Mouse (Mus musculus) liver, embryonic 13.5 days (tissue): ENCODE results near the gene Bysl. TPM values are rescaled to one million over a fixed set of nuclear protein-coding genes. Genes with fewer than 3 reads are reported as not detected.
"Not testable (repeated sequence)": the region's sequence is repeated elsewhere in the genome, so short reads cannot be mapped to it uniquely, and the experiment has no call there.

Source experiments
- ATAC-seq: fragments of 200-750 bp; cut with Nextera tagmentation; 2 replicates; pipeline ENCODE4 v1.8.0; 2017; ENCODE audit warnings: low read depth, mild to moderate bottlenecking, moderate number of reproducible peaks, moderate library complexity
- DNase-seq: peaks from one replicate; pipeline ENCODE4 v3.0.0; 2022
- H3K27ac ChIP-seq: fragments of 300-500 bp; sonication (generic); 2 replicates; pipeline ENCODE4 v1.5.1; 2015; ENCODE audit warnings: moderate library complexity, mild to moderate bottlenecking, inconsistent platforms
- H3K27me3 ChIP-seq: fragments of 300-500 bp; sonication (generic); 2 replicates; pipeline ENCODE4 v1.6.1; 2015; ENCODE audit warnings: mild to moderate bottlenecking, inconsistent platforms
- H3K36me3 ChIP-seq: fragments of 300-500 bp; sonication (generic); 2 replicates; pipeline ENCODE4 v1.6.1; 2015; ENCODE audit warnings: mild to moderate bottlenecking, inconsistent platforms
- H3K4me1 ChIP-seq: fragments of 300-500 bp; sonication (generic); replicated peaks from 2 replicates; pipeline ENCODE4 v1.6.1; 2015; ENCODE audit warnings: inconsistent platforms
- H3K4me2 ChIP-seq: fragments of 300-500 bp; sonication (generic); 2 replicates; pipeline ENCODE4 v1.6.1; 2015; ENCODE audit warnings: inconsistent platforms, mild to moderate bottlenecking, moderate library complexity
- H3K4me3 ChIP-seq: fragments of 300-500 bp; sonication (generic); replicated peaks from 2 replicates; pipeline ENCODE4 v1.5.1; 2015; ENCODE audit warnings: mild to moderate bottlenecking, inconsistent platforms
- H3K9ac ChIP-seq: fragments of 300-500 bp; sonication (generic); 2 replicates; pipeline ENCODE4 v1.6.1; 2015; ENCODE audit warnings: mild to moderate bottlenecking, inconsistent platforms
- H3K9me3 ChIP-seq: fragments of 300-500 bp; sonication (generic); replicated peaks from 2 replicates; pipeline ENCODE4 v1.6.1; 2016; ENCODE audit warnings: inconsistent platforms
- WGBS: fragments of 180-500 bp; shearing (Covaris S2); methylation state at CpG from one replicate; pipeline ENCODE4 v1.1.7; 2015; ENCODE audit not compliant: insufficient replicate concordance; 5-methylcytosine and 5-hydroxymethylcytosine counted together
- polyA plus RNA-seq: library from polyadenylated mRNA; unstranded; fragments of >200 nt; fragmentation: Nextera tagmentation; extraction: Ambion mirVana; gene quantifications from 2 replicates; pipeline ENCODE4 v1.2.1, GENCODE M21; 2015

Gene Bysl
- polyA plus RNA-seq, 1 experiment from 2014 or later = 28.4 TPM

DNA sequence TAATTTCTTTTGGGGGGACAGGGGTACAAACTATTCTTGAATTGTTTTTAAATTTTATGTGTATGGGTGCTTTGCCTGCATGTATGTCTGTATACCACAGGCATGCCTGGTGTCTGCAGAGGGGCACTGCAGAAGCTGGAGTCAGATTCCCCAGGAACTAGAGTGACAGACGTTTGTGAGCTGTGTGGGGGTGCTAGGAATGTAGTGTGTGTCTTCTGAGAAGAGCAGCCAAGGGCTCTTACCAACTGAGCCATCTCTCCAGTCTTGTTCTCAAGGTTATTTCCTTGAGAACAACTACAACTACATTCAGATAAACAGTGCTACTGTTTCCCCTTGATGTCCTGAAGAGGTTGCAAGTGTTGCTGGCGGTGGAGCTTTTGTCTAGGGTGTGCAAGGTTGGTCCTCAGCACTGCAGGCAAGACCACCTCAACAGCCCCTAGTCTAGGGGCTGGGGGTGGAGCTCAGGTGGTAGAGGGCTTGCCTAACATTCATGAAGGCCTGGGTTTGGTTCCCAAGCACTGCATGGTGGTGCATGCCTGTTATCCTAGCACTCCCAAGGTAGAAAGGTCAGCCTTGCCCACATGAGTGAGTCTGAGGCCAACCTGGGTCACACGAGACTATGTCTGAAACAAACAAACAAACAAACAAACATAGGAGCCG lies 21.0 kb upstream of the Bysl start:
- ATAC-seq = no peak
- Histone ChIP-seq H3K4me2 (peak overlapping the region; percentile 33; the same call in 1 of the 2 replicates), H3K9ac (peak overlapping the region; percentile 46; the same call in 1 of the 2 replicates), H3K36me3 (peaks cover 26% of the 10 kb centered on the region), H3K27ac (no peak overlapping the region), H3K4me1 (peaks cover 58% of the 10 kb centered on the region), H3K4me3 (peak overlapping the region; percentile 14; the same call in 1 of the 2 replicates), H3K9me3 (no peaks in the 10 kb centered on the region), H3K27me3 (no peaks in the 10 kb centered on the region)
- WGBS = 71% methylated on average over 4 of the region's 4 CpGs
- no peak for DNase-seq

DNA sequence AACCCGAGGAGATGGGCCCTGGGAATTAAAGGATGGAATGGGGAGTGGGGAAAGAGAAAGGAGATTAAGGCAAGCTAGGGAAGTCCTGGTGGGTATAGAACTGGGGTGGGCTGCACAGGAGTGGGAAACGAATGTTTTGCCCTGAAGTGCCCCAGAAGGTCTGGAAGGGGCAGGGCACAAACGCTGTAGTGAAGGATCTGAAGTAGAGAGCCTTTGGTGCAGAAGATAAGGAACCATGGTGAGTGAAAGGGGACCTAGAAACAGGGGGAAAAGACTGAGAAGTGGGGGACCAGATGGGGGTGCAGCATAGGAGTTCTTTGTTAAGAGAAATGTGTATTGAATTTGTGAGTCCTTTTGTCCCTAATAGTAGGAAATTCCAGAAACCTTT lies 19.4 kb upstream of the Bysl start, which contains the start of gene Usp49:
Gene Usp49 (plus strand): TSS at position 13 of the 388 bp plus-strand sequence.
- Histone ChIP-seq H3K36me3 (peaks cover 31% of the 10 kb centered on the region), H3K27me3 (no peaks in the 10 kb centered on the region), H3K4me3 (peak within 1 kb of the TSS; percentile 72), H3K4me2 (peak within 1 kb of the TSS; percentile 99), H3K27ac (peak within 1 kb of the TSS; percentile 94), H3K4me1 (peaks cover 61% of the 10 kb centered on the region), H3K9me3 (no peaks in the 10 kb centered on the region), H3K9ac (peak within 1 kb of the TSS; percentile 90)
- DNase-seq (no peak), ATAC-seq (0 out of 2 replicates have a peak, but pooled peaks have one; percentile 22)
- WGBS = 0% methylated on average over 3 of the region's 3 CpGs

DNA sequence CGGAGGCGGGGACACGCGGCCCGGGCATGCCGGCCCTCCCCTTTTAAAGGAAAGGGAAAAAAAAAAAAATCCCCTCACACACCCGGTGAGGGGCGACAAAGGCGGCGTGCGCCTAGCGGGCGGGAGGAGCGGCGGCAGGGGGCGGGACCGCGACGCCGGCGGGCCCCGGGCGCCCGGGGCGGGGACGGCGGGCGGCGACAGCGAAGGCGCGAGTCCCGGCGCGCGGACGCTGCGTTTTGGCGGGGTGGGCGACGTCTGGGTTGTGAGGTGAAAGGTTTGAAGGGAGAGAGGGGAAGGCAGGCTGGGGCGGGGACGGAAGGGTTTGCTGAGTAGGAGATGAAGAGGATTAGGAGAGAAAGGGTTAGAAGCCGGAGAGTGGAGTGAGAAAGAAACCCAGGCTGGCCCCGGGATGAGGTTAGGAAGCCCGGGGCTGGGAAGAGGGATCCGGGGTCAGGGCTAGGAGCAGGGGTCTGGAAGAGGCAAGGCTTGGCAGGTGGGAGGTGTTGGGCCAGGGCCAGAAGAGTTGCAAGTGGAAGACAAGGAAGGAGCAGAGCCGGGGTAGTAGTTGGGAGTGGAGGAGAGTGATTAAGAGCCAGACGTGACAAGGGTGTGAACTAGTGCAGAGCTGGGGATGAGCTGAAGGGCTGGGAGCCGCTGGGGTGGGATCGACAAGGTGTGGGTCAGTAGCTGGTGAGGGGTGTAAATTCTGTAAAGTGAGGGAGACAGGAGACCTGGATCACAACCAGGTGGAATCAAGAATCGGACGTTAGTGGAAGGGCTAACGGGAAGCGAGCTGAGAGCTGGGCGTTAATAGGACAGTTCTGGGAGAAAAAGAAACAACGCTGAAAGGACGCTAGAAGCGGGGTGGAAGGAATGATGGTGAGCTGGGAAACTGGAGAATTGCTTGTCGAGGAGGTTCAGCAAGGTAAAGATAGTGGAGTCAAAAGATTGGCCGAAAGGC lies 18.7 kb upstream of the Bysl start:
- Histone ChIP-seq H3K9me3 (no peaks in the 10 kb centered on the region), H3K9ac (peak overlapping the region; percentile 90), H3K4me2 (peak overlapping the region; percentile 99), H3K4me3 (peak overlapping the region; percentile 72), H3K36me3 (peaks cover 32% of the 10 kb centered on the region), H3K27me3 (no peaks in the 10 kb centered on the region), H3K4me1 (peaks cover 61% of the 10 kb centered on the region), H3K27ac (peak overlapping the region; percentile 94)
- WGBS = under 1% methylated on average over 61 of the region's 61 CpGs
- ATAC-seq (peak; percentile 61), DNase-seq (peak; percentile 39)

DNA sequence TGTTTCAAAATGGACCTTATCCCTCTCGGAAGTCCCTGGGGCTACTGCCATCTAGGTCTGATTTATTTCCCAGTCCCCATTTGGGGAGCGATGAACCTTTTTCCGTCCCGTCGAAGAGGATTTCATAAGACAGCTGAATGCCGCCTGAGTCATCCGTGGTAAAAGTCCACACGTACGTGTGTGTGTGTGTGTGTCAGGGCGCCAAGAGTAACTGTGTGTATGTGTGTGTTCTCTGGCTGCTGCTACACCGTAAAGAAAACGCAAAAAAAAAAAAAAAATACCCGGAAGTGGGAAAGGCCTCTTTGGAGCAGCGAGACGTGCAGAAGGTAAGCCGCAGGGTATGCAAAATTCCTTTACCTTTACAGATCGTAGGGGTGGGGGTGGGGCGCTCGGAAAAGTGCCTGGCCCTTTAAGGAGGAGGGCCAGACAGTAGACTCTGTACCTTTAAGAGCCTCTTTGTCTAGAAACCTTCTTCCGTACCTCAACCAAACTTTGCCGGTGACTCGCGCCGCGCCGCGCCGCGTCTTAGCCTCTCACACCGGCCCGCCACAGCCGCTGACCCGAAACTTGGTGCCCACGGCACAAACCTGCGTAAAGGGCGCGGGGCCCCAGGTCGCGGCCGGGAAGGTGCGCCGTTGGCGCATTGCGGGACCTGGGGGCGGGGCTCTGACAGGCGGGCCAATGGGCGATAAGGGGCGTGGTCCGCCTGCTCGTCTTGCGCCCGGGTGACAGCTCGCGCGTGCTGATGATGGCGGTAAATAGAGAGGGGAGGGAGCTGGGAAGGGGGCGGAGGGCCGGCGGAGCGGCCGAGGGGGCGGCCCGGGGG lies 17.8 kb upstream of the Bysl start:
- Histone ChIP-seq H3K27me3 (no peaks in the 10 kb centered on the region), H3K4me3 (peak overlapping the region; percentile 72), H3K36me3 (peaks cover 38% of the 10 kb centered on the region), H3K4me2 (peak overlapping the region; percentile 99), H3K4me1 (peaks cover 55% of the 10 kb centered on the region), H3K9me3 (no peaks in the 10 kb centered on the region), H3K27ac (peak overlapping the region; percentile 94), H3K9ac (peak overlapping the region; percentile 90)
- peak; percentile 89 for ATAC-seq
- DNase-seq = peak; percentile 96
- under 1% methylated on average over 63 of the region's 63 CpGs for WGBS

DNA sequence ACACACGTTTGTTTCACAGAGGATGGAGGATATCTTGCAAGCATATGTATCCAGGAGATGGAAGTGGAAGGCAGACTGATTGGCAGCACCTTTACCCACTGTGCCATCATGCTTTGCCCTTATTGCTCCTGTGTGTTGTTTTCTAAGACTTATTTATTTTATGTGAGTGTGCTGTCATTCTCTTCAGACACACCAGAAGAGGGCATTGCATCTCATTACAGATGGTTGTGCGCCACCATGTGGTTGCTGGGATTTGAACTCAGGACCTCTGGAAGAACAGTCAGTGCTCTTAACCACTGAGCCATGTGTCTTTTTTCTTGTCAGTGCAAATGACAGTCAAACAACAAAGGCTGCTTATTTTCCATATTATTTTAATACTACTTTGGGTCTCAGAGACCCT lies 16.5 kb upstream of the Bysl start:
- H3K27me3 ChIP-seq = no peaks in the 10 kb centered on the region
- H3K4me3 ChIP-seq = peak overlapping the region; percentile 72
- peaks cover 47% of the 10 kb centered on the region for H3K36me3 ChIP-seq
- peak overlapping the region; percentile 90 for H3K9ac ChIP-seq
- ATAC-seq (no peak), DNase-seq (no peak)
- no peaks in the 10 kb centered on the region for H3K9me3 ChIP-seq
- H3K4me1 ChIP-seq = peaks cover 45% of the 10 kb centered on the region
- peak overlapping the region; percentile 94 for H3K27ac ChIP-seq
- WGBS = 63% methylated on average over 2 of the region's 2 CpGs
- H3K4me2 ChIP-seq = peak overlapping the region; percentile 99

DNA sequence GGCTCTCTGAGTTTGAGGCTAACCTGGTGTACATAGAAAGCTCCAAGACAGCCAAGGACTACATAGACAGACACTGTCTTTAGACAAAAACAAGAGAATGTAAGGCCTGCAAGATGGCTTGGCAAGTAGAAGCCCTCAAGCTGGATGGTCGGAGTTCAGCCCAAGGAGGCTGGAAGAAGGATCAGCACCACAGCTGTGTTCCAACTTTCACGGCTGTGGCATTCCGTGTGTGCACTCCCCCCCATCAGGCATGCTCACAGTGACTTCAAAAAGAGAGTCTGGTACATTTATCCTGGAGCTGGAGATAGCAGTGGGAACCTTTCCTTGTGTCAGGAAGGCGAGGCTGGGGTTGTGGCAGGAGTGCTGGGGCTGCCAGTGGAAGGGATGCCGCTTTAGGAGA lies 14.7 kb upstream of the Bysl start:
- DNase-seq (no peak), ATAC-seq (no peak)
- H3K9ac ChIP-seq = no peak overlapping the region
- 88% methylated on average over 5 of the region's 5 CpGs for WGBS
- peaks cover 64% of the 10 kb centered on the region for H3K36me3 ChIP-seq
- H3K27ac ChIP-seq = no peak overlapping the region
- H3K27me3 ChIP-seq = no peaks in the 10 kb centered on the region
- H3K4me3 ChIP-seq = no peak overlapping the region
- H3K9me3 ChIP-seq = no peaks in the 10 kb centered on the region
- no peak overlapping the region for H3K4me2 ChIP-seq
- peaks cover 29% of the 10 kb centered on the region for H3K4me1 ChIP-seq

DNA sequence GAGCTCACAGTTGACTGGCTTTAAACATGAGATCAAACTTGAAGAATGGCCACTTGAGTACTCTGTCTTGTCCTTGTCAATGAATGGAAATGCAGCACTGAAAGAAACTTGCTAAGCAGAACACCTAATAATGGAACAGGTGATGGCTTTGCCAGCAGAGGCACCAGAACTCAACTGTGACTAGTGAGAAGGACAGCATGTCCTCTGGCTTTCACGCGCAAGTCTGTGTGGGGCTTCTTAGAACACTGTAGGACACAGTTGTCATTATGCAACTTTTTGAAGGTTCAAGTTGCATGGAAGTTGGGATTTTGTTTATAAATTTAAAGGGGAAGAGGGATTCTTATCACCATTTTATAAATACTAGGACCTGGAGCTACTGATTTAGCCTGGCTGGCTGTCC lies 13.8 kb upstream of the Bysl start:
- Histone ChIP-seq H3K4me2 (no peak overlapping the region), H3K9ac (no peak overlapping the region), H3K4me1 (peaks cover 20% of the 10 kb centered on the region), H3K27ac (no peak overlapping the region), H3K4me3 (no peak overlapping the region), H3K9me3 (no peaks in the 10 kb centered on the region), H3K36me3 (peaks cover 74% of the 10 kb centered on the region), H3K27me3 (no peaks in the 10 kb centered on the region)
- DNase-seq = no peak
- WGBS = 98% methylated on average over 2 of the region's 2 CpGs
- ATAC-seq = no peak

DNA sequence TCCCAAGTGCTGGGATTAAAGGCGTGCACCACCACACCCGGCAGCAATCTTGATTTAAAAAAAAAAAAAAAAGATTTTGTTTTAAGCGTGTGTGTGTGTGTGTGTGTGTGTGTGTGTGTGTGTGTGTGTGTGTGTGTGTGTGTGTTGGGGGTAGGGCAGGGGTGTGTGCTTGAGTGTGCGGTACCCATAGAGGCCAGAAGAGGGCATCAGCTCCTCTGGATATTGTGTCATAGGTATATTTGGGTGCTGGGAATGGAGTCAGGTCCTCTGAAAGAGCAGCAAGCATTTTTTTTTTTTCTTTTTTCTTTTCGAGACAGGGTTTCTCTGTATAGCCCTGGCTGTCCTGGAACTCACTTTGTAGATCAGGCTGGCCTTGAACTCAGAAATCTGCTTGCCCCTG lies 13.3 kb upstream of the Bysl start:
- peaks cover 79% of the 10 kb centered on the region for H3K36me3 ChIP-seq

DNA sequence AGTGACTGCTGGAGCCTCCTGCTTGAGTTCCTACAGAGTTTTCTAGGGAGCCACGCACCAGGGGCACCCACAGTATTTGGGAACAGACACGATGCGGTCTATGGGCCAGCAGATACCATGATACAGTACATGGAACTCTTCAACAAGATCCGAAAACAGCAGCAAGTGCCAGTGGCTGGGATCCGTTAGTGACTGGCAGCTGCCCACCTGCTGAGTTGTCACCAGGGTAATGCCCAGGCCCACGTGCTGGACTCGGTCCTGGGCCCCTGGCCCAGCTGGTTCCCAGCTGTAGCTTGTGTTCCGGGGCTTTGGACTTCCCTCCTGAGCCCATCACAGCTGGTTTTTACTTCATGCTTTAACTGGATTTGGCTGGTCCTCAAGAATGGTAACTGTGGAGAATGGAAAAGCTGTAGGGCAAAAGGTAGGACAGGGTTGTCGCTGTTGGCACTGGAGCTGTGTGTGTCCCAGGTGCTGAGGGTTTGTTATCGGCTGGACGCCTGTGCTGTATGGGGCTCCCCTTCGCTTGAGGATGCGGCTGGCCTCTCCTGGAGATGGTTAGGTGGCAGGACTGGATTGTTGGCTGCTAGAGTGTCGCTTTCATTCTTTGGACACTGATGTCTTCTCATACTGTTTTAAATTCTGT lies 11.7 kb upstream of the Bysl start:
- no peak overlapping the region for H3K27ac ChIP-seq
- no peak overlapping the region for H3K4me3 ChIP-seq
- H3K9me3 ChIP-seq = no peaks in the 10 kb centered on the region
- ATAC-seq = no peak
- peaks cover 23% of the 10 kb centered on the region for H3K4me1 ChIP-seq
- H3K4me2 ChIP-seq = no peak overlapping the region
- H3K9ac ChIP-seq = no peak overlapping the region
- peaks cover 93% of the 10 kb centered on the region for H3K36me3 ChIP-seq
- H3K27me3 ChIP-seq = no peaks in the 10 kb centered on the region
- WGBS = 91% methylated on average over 14 of the region's 14 CpGs
- DNase-seq = no peak

More for the DNA sequence above, 13.3 kb upstream of the Bysl start:
- H3K9me3 ChIP-seq, H3K4me2 ChIP-seq, H3K27ac ChIP-seq, H3K27me3 ChIP-seq, ATAC-seq, H3K4me3 ChIP-seq, DNase-seq, H3K9ac ChIP-seq: not testable (repeated sequence)
- peaks cover 18% of the 10 kb centered on the region for H3K4me1 ChIP-seq
- 87% methylated on average over 5 of the region's 5 CpGs for WGBS

DNA sequence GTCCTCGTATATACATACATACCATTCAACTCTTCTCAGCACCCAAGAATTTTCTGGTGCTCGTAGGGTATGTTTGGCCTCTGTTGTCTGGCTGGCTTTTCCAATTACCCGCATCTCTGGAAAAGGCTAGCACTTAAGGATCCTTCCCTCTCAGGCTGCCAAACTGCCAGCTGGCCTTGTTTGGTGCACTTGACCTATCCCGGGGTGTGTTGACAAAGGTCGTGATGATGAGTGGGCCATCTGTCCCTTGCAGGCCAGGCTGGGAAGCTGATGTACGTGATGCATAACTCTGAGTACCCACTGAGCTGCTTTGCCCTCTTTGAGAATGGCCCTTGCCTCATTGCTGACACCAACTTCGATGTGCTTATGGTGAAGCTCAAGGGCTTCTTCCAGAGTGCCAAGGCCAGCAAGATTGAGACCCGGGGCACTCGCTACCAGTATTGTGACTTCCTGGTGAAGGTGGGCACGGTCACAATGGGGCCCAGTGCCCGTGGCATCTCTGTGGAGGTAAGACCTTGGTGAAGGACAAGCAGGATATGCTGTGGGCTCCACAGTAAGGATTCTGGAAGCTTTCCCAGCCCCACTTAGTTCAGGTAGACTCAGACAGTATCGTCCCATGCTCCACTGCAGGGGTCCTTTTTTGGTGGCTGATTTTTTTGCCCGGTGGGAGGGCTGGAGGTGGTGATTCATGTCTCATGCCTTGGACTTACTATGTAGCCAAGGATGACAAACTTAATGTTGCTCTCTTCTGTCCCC lies 7.4 kb upstream of the Bysl start:
- ATAC-seq = no peak
- Histone ChIP-seq H3K9me3 (no peaks in the 10 kb centered on the region), H3K4me1 (peaks cover 55% of the 10 kb centered on the region), H3K27me3 (no peaks in the 10 kb centered on the region), H3K9ac (peak overlapping the region; percentile 39; the same call in 1 of the 2 replicates), H3K27ac (peak overlapping the region; percentile 99), H3K36me3 (peaks cover 94% of the 10 kb centered on the region), H3K4me3 (no peak overlapping the region), H3K4me2 (peak overlapping the region; percentile 24; the same call in 1 of the 2 replicates)
- 83% methylated on average over 13 of the region's 13 CpGs for WGBS
- DNase-seq = no peak
